Mouse (Mus musculus) gastrocnemius, adult 2 months (tissue): ENCODE measurements around the gene Fntb. TPM values are rescaled to one million over a fixed set of nuclear protein-coding genes. Genes with fewer than 3 reads are reported as not detected.
A peak's percentile ranks its signal among the peaks of the same experiment; 100 is the strongest.

Experiments used
- DNase-seq: peaks from one replicate; pipeline ENCODE4 v3.0.0; 2022
- H3K27ac ChIP-seq: fragments of 200-600 bp; 2 replicates; pipeline ENCODE4 v1.8.1; 2022; ENCODE audit warnings: mild to moderate bottlenecking
- H3K4me3 ChIP-seq: fragments of 200-600 bp; 2 replicates; pipeline ENCODE4 v1.8.1; 2022; ENCODE audit warnings: mild to moderate bottlenecking, moderate library complexity
- CTCF ChIP-seq: fragments of 200-600 bp; IDR thresholded peaks from 2 replicates; pipeline ENCODE4 v1.8.1; 2022; ENCODE audit warnings: antibody characterized with exemption, mild to moderate bottlenecking, moderate library complexity
- intact Hi-C: fragments of 180-260 bp; cut with DNase I; formaldehyde crosslinking; loops from one replicate; pipeline ENCODE4 v1.15.1; 2025
- total RNA-seq, 2 experiments: library from RNA; stranded (reverse); gene quantifications; 2 replicates each; pipeline ENCODE4 v1.2.3; 2021

Fntb gene
- total RNA-seq, 2 experiments from 2014 or later, result 11.2 to 13.3 TPM

DNA sequence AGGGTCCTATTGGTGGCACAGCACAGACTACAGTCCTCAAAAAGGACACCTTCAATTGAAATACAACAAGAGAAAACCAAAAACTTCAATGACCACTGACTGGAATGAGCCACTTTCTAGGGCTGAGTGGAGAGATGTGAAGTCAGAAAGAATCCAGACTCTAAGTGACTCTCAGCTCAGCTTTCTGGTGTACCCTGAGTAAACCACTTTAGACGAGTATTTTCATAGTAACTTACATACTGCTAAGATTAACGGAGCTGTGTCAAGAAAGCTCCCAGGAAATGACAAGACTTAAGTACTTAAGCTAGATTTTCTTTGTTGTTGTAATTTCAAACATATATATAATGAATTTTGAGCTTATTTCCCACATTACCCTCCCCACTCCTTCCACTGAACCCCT, 182.8 kb downstream of the Fntb start:
- DNase-seq, result no peak
- TF ChIP-seq CTCF, result no peak
- intact Hi-C loops, result no loop called here

DNA sequence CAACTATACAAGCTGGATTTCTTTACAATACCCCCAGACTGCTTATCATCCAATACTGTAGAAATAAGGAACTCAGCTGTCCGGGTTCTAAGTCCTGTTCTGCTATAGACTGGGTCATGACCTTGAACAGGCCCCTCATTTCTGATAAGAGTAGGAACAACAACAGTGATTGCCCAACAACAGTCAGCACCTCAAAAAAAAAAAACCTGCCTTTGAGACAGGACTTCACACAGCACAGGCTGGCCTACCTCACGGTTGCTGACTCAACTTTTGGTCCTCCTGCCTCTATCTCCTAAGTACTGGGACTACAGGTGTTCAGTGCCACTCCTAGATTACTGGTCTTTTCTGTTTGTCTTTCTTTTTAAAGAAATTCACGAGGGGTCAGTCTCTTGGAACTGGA, 183.4 kb downstream of the Fntb start:
- H3K27ac ChIP-seq, result 0 out of 2 replicates have a peak overlapping the region, but pooled peaks have one; percentile 16
- TF ChIP-seq CTCF, result no peak
- no peak overlapping the region for H3K4me3 ChIP-seq
- no peak for DNase-seq
- intact Hi-C loops, result no loop called here

More for the DNA sequence above, 182.8 kb downstream of the Fntb start:
- Histone ChIP-seq H3K27ac (0 out of 2 replicates have a peak overlapping the region, but pooled peaks have one; percentile 16), H3K4me3 (no peak overlapping the region)

GRCm38 (mm10) chr12:76950330-76950729, 184.9 kb downstream of the Fntb start:
- no peak for TF ChIP-seq CTCF
- Histone ChIP-seq H3K4me3 (no peak overlapping the region), H3K27ac (peak overlapping the region; percentile 38)
- intact Hi-C loops, result loop anchor here (5.0 kb wide), 1 partner anchor 48 kb away; no protein-coding TSS in a partner anchor
- DNase-seq, result no peak

DNA sequence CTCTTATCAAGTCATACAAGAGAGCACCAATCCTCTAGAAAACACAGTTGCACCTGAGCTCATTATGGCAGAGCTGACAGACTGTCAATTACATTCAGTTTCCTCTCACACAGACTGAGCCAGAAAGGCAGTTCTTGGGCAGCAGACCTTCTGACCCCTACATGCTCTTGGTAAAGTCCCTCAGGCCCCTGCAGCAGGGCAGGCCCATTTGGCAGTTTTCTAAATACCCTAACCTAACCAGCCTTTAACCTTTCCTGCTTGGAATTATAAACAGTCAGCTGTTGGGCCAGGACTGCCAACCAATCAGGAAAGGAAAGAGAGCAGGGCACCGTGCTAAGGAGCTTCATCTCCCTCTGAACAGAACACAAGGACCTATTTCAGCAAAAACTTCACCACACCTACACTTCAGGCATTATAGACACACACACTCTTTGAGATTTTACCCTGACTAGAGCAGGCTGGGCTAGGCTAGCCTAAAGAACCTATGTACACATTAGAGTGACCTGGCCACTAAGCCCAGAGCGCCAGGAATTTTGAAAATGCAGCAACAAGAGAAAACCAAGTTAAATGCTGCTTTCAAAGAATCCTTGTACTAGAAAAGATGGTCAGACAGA, 188.5 kb downstream of the Fntb start:
- intact Hi-C loops, result loop anchor here (2.0 to 5.0 kb wide), 2 partner anchors 52 to 67 kb away; no protein-coding TSS in a partner anchor
- TF ChIP-seq CTCF, result no peak
- Histone ChIP-seq H3K4me3 (peak overlapping the region; percentile 55), H3K27ac (peak overlapping the region; percentile 88)
- DNase-seq, result peak; percentile 23

DNA sequence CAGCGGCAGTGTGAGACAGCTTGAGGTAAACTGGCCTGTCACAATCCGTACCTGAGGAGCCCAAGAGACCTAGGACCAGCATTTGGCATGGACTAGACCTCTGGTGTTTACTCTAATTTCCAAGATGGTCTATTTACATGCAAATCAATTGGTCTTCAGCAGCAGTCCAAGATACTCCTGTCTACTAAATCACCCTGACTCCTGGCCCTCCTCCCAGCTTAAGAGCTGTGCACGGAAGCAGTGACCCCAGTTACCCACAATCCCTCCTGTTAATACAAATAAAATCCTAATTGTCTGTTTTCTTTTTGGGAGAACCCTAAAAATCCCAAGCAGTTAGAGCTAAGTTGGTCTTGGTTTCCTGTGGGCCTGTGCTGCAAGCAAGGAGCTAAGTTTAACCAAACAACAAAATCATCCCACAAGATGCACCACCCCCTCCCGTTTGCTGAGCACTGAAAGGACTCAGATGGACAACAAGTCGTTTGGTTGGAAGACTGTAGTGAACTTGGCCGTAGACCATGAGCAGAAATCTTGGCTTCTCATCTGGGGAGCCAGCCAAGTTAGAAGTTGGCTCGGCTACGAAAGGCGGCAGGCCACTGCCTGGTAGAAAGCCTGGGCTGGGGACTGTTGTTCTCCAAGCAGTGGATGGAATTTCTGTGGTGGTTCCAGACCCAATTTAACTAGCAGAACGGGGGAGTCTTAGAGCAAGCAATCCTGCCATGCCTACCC, 189.5 kb downstream of the Fntb start:
- intact Hi-C loops, result loop anchor here (2.0 to 5.0 kb wide), 2 partner anchors 53 to 68 kb away; no protein-coding TSS in a partner anchor
- peak overlapping the region; percentile 88 for H3K27ac ChIP-seq
- H3K4me3 ChIP-seq, result peak overlapping the region; percentile 55
- peak; percentile 92 for DNase-seq
- no peak for TF ChIP-seq CTCF

DNA sequence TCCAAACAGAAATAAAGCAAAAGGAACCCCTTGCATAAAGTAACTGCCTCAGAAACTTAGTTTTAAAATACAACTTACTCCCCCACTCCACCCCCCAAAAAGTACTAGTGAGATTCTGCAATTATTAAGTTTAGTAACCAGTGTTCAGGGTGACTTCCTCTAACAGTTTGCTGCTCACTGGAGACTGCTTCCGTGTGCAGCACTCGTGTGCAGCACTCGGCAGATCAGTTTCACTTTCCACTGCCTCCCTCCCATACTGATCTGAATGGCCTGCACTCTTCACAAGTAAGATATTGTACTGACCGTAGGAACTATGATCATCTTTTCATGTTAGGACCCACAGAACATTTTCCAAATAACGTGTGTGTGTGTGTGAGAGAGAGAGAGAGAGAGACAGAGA, 192.3 kb downstream of the Fntb start:
- Histone ChIP-seq H3K27ac (peak overlapping the region; percentile 88), H3K4me3 (peak overlapping the region; percentile 62)
- intact Hi-C loops, result no loop called here
- no peak for TF ChIP-seq CTCF
- DNase-seq, result peak; percentile 42

DNA sequence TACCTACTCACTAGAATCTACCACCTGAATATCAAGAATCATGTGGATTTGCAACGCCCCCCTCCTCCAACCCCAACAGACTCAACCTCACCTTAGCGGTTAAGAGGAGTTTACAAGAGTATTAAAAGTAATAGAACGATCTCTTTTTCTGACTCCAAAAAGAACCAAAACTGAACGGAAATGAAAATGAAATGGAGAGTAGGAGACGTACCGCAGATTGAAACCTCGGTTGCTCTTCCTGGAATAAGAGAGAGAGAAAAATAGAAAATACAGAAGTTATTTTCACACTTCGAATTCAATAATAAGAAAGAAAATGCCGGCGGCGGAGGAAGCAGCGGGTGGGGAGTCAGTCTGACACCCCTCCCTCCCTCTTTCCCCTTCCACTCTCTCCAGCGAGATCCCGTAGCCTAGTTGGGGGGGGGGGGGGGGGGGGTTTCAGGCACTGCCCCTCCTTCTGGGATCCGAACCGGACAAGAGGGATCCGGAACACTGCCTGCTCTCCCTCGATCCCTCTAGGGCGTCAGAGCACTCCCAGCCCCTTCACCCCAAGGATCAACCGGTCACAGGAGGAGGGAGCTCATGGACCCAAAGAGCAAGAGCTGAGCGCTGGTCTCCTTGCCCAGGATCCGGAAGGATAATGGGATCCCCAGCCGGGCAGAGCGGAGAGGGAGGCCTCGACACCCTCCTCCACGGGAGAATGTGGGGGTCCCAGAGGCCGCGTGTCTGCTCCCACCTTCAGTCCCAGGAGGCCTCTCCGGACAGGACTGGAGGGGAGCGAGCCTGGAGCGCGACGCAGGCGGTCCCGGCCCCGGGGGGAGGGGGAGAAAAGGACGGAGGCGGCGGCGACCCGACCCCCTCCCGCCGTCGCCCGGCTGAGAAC, 195.9 kb downstream of the Fntb start:
- Histone ChIP-seq H3K4me3 (peak overlapping the region; percentile 99), H3K27ac (peak overlapping the region; percentile 94)
- no peak for DNase-seq
- no peak for TF ChIP-seq CTCF
- intact Hi-C loops, result no loop called here

GRCm38 (mm10) chr12:76961932-76962891, 196.8 kb downstream of the Fntb start, which contains the start of gene Max:
Max (minus strand) TSS chr12:76962201.
- H3K4me3 ChIP-seq, result peak within 1 kb of the TSS; percentile 99
- intact Hi-C loops, result no loop called here
- no peak for TF ChIP-seq CTCF
- H3K27ac ChIP-seq, result peak within 1 kb of the TSS; percentile 94
- DNase-seq, result peak; percentile 99

DNA sequence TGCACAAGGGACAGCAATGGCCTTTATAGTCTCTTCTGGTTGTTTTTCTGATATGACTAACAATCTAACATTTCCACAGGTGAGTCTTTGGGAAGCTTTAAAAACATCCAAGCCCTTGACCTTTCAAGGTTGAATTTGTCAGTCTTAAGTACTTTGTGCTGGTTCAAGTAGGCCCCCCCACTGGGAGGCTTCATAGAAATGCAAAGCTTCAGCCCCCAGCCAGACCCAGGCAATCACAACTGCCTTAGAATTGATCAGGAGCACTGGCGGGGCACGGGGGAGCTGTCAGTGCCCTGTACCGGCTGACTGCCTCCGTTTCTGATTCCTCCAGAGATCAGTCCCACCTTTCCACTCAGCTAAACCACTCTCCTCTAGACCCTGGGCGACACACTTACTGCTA, 199.7 kb downstream of the Fntb start:
- DNase-seq, result no peak
- intact Hi-C loops, result no loop called here
- Histone ChIP-seq H3K27ac (no peak overlapping the region), H3K4me3 (no peak overlapping the region)
- no peak for TF ChIP-seq CTCF

GRCm38 (mm10) chr12:76965876-76966275, 200.5 kb downstream of the Fntb start:
- no peak for TF ChIP-seq CTCF
- H3K27ac ChIP-seq, result no peak overlapping the region
- DNase-seq, result no peak
- H3K4me3 ChIP-seq, result no peak overlapping the region
- intact Hi-C loops, result no loop called here

Other genes with a start within 250 kb of the Fntb start
- gene Plekhg3, start 234.7 kb upstream of the Fntb start, total RNA-seq, result 1 to 10 TPM; 5.3 to 6.1 TPM
- gene Sptb, start 55.0 kb upstream of the Fntb start, total RNA-seq, result 100 to 1,000 TPM; 141 to 172 TPM
- 10 to 100 TPM; 53.8 to 69.8 TPM for gene Churc1, start 51 bp upstream of the Fntb start, total RNA-seq
- gene Gpx2, start 30.0 kb downstream of the Fntb start, total RNA-seq, result not detected
- 1 to 10 TPM; 1.0 to 5.6 TPM for gene Rab15, start 57.3 kb downstream of the Fntb start, total RNA-seq
- gene Max, start 196.6 kb downstream of the Fntb start, total RNA-seq, result 10 to 100 TPM; 40.4 to 43.8 TPM